Mouse (Mus musculus): Measurements from ENCODE around the gene Usp5.

Usp5 gene

DNA sequence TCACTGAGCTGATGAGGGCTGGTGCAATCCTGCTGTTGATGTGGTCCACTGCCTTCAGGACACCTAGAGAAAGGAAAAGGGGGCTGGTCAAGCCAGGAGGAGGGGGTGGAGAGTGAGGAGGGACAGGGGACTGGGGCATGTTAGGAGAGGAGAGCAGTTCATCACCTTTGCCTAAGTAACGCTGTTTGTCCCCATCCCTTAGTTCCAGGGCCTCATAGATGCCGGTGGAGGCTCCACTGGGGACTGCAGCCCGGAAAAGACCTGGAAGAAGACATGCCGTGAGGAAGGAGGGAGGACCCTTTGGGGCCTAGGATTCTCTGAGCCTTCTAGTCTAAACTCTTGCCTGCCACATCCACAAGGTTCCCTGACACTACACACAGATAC is 61.8 kb downstream of the Usp5 start:
- in situ Hi-C loops (cut with MboI; ENCODE audit: low pct_unique_long_range_greater_than_20kb in 1 of 2, low sequenced_read_pairs in 2 of 2, unreplicated experiment in 1 of 2): loop anchor here (10.0 to 25.0 kb wide), 2 partner anchors 113 to 280 kb away; partner anchors contain the start of gene C1rl (in 1 of the 2)

DNA sequence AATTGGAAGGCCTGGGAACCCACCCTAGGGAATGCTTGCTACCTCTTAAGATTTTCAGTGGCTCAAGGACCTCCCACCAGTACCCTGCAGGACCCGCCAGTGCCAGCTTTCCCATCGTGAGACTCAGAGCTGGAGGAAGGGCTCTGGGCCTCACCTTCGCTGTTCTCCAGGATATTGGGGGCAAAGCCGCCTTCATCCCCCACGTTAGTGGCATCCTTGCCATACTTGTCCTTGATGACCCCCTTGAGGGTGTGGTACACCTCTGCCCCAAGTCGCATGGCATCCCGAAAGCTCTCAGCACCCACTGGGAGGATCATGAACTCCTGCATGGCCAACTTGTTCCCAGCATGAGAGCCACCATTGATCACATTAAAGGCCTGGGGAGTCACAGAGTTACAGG is 63.3 kb downstream of the Usp5 start:
- in situ Hi-C loops (cut with MboI; ENCODE audit: low pct_unique_long_range_greater_than_20kb in 1 of 2, low sequenced_read_pairs in 2 of 2, unreplicated experiment in 1 of 2): loop anchor here (10.0 to 25.0 kb wide), 2 partner anchors 111 to 279 kb away; partner anchors contain the start of gene C1rl (in 1 of the 2)
